Mouse (Mus musculus) thymus, adult 2 months (tissue): ENCODE measurements around the gene Vrtn. TPM values are rescaled to one million over a fixed set of nuclear protein-coding genes. Genes with fewer than 3 reads are reported as not detected.

Experiments
- DNase-seq: peaks from one replicate; pipeline ENCODE4 v3.0.0; 2021
- H3K27ac ChIP-seq: fragments of 200-500 bp; 2 replicates; pipeline ENCODE4 v1.5.1; 2012; ENCODE audit warnings: low read length, control low read depth; ENCODE audit not compliant: control insufficient read depth, insufficient read depth
- H3K27me3 ChIP-seq: fragments of 200-500 bp; 2 replicates; pipeline ENCODE4 v1.6.1; 2012; ENCODE audit warnings: mild to moderate bottlenecking, low read length, moderate library complexity, mixed read lengths; ENCODE audit not compliant: control insufficient read depth, insufficient read depth
- H3K36me3 ChIP-seq: fragments of 200-500 bp; 2 replicates; pipeline ENCODE4 v1.6.1; 2012; ENCODE audit warnings: mild to moderate bottlenecking, low read length, moderate library complexity; ENCODE audit not compliant: control insufficient read depth, insufficient read depth
- H3K4me1 ChIP-seq: fragments of 200-500 bp; replicated peaks from 2 replicates; pipeline ENCODE4 v1.6.1; 2012; ENCODE audit warnings: low read length; ENCODE audit not compliant: control insufficient read depth, insufficient read depth
- H3K4me3 ChIP-seq: fragments of 200-500 bp; 2 replicates; pipeline ENCODE4 v1.5.1; 2012; ENCODE audit warnings: mild to moderate bottlenecking, low read length, control low read depth, moderate library complexity; ENCODE audit not compliant: control insufficient read depth, insufficient read depth
- CTCF ChIP-seq: fragments of 200-500 bp; IDR thresholded peaks from 2 replicates; pipeline ENCODE4 v1.5.1; 2012; ENCODE audit warnings: mild to moderate bottlenecking, control low read depth, low read length, moderate library complexity, borderline replicate concordance; ENCODE audit not compliant: control insufficient read depth, poor library complexity, insufficient read depth; ENCODE audit errors: extremely low read depth
- POLR2A ChIP-seq: fragments of 200-500 bp; IDR thresholded peaks from 2 replicates; pipeline ENCODE4 v1.6.1; 2012; ENCODE audit warnings: mild to moderate bottlenecking, low read length, control low read depth, moderate library complexity; ENCODE audit not compliant: control insufficient read depth, poor library complexity, insufficient read depth; ENCODE audit errors: extremely low read depth
- WGBS: fragments of 180-500 bp; shearing (Covaris S2); methylation state at CpG from one replicate; pipeline ENCODE4 v1.1.7; 2018; 5-methylcytosine and 5-hydroxymethylcytosine counted together
- polyA plus RNA-seq: library from polyadenylated mRNA; depleted of rRNA; stranded (reverse); fragments of >200 nt; gene quantifications from 2 replicates; pipeline ENCODE4 v1.2.3, GENCODE M21; 2012

The Vrtn gene
- polyA plus RNA-seq, 1 experiment, result 0.16 TPM

DNA sequence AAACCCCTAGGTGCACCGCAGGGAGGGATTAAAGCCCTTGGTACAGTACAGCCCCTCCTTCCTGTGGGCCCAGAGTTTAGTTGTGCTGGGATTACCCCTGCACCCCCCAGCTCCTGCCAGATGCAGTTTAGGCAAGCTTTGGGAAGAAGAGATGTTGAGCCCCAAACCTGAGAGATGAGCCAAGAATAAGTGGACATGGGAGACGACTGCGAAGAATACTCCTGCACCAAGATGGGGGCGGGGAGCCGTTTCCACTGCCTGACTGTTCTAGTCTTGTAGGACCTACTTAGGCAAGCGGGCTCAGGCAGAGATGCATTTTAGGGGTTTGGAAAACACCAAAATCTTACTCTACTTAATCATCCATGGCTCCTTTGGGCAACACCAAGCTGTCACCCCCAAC is 566 bp upstream of the Vrtn start:
- Histone ChIP-seq H3K36me3 (no peaks in the 10 kb centered on the region), H3K27ac (no peak overlapping the region), H3K4me1 (peaks cover 4% of the 10 kb centered on the region), H3K27me3 (no peaks in the 10 kb centered on the region; the same call in 1 of the 2 replicates), H3K4me3 (no peak overlapping the region)
- TF ChIP-seq CTCF (no peak), POLR2A (no peak)
- 40% methylated on average over 6 of the region's 6 CpGs for WGBS
- DNase-seq, result no peak

DNA sequence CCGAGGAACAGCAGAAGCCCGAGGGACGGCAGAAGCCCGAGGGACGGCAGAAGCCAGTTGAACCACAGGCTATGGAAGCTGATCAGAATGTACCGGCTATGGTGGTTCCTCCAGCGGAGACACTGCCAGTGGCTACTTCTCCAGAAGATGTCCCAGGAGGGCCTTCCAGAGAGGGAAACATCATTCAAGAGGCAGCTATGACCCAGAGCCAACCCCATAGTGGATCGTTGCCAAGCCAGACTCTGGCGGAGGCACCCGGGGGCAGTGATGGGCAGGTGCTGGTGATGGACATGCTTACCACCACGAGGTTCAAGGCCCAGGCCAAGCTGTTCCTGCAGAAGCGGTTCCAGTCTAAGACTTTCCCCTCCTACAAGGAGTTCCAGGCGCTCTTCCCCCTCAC is 9.4 kb downstream of the Vrtn start:
- Histone ChIP-seq H3K4me1 (no peaks in the 10 kb centered on the region), H3K4me3 (no peak overlapping the region), H3K36me3 (no peaks in the 10 kb centered on the region), H3K27me3 (no peaks in the 10 kb centered on the region), H3K27ac (no peak overlapping the region)
- 88% methylated on average over 13 of the region's 13 CpGs for WGBS
- no peak for DNase-seq
- no peak for TF ChIP-seq POLR2A
- TF ChIP-seq CTCF, result no peak

DNA sequence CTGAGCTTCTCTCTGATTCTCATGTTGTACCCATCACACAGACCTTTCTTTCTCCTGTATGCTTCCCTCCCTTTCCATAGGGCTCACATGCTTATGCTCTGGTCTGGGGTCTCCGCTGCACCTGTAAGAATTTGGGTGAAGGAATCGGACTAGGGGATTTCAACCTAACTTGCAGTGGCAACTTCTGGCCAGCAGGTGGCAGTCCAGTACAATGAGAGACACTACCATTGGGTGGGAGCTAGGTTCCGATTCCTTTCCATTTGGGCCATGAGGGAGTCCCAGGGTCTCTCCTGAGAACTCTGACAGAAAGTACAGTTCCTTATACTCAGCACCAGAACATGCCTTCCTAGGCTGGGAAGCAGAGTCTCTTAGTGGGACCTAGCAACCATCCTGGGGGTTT is 13.1 kb downstream of the Vrtn start:
- no peaks in the 10 kb centered on the region for H3K36me3 ChIP-seq
- TF ChIP-seq POLR2A, result no peak
- TF ChIP-seq CTCF, result peak; percentile 60; the same call in 1 of the 2 replicates
- no peak overlapping the region for H3K27ac ChIP-seq
- 18% methylated on average over 3 of the region's 3 CpGs for WGBS
- DNase-seq, result peak; percentile 60
- no peaks in the 10 kb centered on the region for H3K27me3 ChIP-seq
- no peaks in the 10 kb centered on the region for H3K4me1 ChIP-seq
- no peak overlapping the region for H3K4me3 ChIP-seq

DNA sequence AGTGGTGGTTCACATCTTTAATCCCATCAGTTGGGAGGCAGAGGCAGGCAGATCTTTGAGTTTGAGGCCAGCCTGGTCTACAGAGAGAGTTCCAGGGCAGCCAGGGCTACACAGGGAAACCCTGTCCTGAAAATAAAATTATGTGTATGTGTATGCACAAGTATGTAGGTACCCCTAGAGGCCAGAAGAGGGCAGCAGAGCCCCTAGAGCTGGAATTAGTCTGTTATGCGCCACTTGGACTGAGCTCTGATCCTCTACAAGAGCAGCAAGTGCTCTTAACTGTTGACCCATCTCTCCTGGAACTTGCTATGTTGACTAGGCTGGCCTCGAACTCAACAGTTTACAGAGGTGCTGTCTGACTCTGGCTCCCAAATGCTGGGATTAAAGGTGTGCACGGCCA is 29.7 kb downstream of the Vrtn start:
- Histone ChIP-seq H3K4me3 (no peak overlapping the region), H3K36me3 (no peaks in the 10 kb centered on the region), H3K27ac (no peak overlapping the region), H3K4me1 (peaks cover 10% of the 10 kb centered on the region), H3K27me3 (no peaks in the 10 kb centered on the region)
- 98% methylated on average over 3 of the region's 3 CpGs for WGBS
- no peak for DNase-seq
- TF ChIP-seq CTCF (no peak), POLR2A (no peak)

DNA sequence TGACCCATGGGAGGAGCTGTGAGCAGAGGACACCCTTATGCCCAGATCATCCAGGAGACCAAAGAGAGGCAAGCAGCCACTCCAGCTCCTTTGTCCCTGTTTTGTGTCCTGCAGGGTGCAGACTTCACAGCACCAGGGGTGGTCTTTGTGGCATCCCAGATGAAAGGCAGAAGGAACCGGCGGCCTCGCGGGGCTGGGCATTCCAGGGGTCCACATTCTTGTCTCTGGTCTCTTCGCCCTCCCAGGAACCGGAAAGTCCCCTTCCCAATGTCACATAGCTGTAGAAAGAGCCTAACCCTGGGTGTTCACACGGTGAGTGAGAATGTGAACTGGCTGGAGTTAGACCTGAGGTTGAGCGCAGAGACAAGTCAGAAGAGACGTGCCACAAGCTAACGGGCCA is 30.8 kb downstream of the Vrtn start:
- Histone ChIP-seq H3K27me3 (no peaks in the 10 kb centered on the region), H3K4me3 (no peak overlapping the region), H3K27ac (no peak overlapping the region), H3K36me3 (no peaks in the 10 kb centered on the region), H3K4me1 (peaks cover 10% of the 10 kb centered on the region)
- TF ChIP-seq POLR2A, result no peak
- TF ChIP-seq CTCF, result no peak
- DNase-seq, result no peak
- 73% methylated on average over 10 of the region's 10 CpGs for WGBS

DNA sequence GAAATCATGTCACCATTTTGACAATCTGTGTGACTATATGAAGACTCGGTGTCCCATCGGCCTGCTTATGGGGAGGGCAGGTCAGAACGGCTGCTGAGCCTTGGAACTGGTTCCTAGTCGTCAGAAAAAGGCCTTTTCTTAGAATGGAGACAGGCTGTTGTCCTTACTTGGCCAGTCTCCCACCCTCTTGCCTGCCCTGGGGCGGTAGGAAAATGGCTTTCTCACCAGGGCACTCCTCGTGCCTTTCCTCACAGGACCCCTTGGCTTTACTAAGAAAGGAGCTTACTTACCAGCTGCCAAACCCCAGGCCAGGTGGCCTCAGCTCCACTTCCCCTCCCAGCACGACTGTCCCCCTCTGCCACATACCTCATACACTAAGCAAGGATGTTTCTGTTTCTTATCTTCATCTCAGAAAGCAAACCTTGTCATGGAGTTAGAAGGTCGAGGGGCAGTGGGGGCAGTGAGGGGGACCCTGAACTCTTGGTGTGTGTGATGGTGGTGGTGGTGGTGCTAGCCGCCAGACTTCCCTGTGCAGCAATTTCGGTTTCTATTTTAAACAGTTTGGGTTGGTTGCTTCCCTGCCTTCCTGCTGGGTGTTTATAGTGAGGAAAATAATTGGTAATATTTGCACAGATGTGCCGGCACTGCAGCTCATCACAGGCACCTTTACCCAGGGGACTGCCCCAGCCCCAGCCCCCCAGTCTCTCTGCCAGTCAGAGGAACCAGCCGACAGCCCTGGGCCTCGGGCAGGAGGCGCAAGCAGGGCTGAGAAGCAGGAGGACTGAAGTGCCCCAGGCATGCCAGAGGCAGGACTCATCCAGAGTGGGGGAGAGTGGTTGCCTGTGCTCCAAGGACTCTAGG is 34.1 kb downstream of the Vrtn start:
- no peaks in the 10 kb centered on the region for H3K36me3 ChIP-seq
- TF ChIP-seq POLR2A (no peak), CTCF (no peak)
- H3K4me3 ChIP-seq, result peak overlapping the region; percentile 17; the same call in 1 of the 2 replicates
- H3K27ac ChIP-seq, result no peak overlapping the region; the same call in 1 of the 2 replicates
- peaks cover 10% of the 10 kb centered on the region for H3K4me1 ChIP-seq
- no peaks in the 10 kb centered on the region for H3K27me3 ChIP-seq
- WGBS, result 19% methylated on average over 14 of the region's 14 CpGs
- peak; percentile 16 for DNase-seq
